Mouse (Mus musculus) ES-CJ7 (cell line): ENCODE results near the gene Mynn.
"Not testable (repeated sequence)": the region's sequence is repeated elsewhere in the genome, so short reads cannot be mapped to it uniquely, and the experiment has no call there.

Experiments
- DNase-seq: peaks from one replicate; pipeline ENCODE4 v3.0.0; 2011; ENCODE audit warnings: low read depth, low spot score

Mynn gene

DNA sequence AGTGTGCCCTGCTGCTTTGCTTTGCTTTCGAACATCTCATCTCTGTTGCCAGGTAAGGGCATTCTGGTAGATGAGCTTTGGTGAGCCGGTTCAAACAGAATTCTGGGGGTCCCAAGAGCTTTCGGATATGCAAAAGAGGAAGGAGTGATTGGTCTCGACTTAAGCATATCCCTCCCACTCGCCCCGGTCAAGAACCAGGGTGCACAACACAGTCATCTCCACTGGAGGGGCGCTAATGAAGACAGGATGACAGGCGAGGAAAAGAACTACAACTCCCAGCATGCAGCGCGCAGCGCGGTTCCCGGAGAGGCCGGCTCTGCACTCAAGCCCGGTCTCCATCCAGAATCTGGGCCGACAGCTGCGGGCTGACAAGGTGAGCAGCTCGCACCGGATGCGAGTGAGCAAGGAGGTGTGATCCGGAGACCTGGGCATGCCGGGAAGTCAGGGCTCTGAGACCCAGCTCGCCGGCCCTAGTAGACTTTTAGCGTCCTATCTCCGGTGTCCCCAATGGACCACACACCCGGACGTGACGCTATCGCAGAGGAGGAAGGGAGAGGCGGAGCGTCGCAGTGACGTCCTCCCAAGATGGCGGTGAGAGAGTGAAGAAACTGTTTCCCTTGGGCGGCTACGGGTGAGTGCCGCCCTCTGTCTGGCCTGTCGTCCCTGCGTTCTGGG lies at the start of gene Mynn:
Mynn (plus strand) TSS at position 1 of the 675 bp plus-strand sequence.
- peak; percentile 99 for DNase-seq

GRCm38 (mm10) chr3:30553741-30554140 lies 48.1 kb upstream of the Mynn start:
- no peak for DNase-seq

DNA sequence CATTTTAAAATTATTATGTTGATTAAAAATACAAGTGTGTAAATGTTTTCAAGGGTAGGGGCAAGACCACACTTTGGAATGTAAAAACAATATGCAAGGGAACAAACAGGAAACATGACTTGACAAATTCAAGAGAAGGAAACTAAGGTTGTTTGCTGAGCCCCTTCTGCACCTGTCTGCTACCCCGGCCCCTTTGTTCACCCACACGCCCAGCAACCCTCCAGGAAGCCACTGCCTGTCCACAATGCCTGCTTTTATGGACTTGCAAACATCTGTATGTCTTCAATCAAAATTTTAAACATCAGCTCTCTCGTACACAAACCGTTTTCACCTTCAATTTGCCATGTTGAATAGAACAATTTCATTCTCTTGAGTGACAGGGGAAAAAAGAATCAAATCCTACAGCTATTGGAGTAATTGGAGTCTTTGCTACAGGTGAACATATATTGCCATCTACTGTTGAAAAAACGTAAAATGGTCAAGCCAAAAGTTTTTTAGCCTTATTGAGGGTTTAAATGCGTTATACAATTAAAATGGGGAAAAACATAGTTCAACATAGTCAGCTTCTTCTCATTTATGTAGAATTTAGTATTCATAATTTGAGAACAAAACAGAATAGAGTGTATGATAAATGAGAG lies 41.1 kb upstream of the Mynn start:
- no peak for DNase-seq

DNA sequence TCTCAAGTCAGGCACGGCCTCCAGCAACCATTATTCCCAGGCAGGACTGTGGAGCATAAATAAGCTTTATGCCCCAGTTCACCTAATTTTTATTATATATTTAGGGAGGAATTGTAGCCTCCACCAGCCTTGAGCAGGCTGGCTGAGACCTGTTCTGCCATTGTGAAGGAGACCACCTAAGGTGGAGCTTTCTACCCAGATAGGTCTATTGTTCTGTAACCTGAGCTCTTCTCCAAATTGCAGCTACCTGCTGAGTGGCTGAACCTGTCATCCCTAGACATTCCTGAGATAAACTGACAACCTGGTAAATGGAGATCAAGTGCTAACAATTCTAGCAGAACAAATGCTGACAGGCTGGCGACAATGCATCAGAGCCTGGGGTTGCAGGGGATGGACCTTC lies 35.5 kb upstream of the Mynn start:
- DNase-seq, result not testable (repeated sequence)

DNA sequence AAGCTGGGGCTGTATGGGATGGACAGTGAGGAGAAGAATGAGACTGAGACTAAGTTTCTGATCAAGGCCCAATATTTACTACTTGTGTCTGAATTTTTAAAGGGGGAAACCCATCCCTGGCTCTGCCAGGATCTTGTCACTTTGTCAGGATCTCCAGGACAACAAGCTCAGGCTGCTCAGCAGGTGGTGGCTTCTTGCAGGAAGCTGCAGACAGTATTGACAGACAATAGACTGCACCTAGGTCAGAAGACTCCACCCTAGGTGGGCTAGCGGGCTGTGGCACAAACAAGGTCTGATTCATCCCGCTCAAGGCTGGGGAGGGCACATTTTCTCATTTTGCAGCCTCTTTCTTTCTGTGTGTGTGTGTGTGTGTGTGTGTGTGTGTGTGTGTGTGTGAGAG lies 28.3 kb upstream of the Mynn start:
- DNase-seq, result peak; percentile 83

DNA sequence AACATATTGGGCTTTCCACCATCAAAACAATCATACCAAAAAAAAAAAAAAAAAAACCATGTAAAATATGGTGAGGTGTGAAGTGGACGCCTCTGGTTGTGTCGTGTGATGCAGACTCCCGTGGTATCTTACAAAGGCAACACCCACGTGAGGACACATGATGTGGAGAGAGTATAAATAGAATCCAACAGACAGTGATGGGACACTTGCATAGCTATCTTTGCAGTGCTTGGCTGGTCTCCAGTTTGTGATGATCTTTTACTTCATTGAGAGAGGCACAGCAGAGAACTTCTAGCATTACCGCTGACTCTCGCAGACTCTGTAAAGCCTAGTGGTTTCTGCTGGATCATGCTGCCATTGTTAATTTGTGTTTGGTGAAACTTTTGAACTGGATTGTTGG lies 13.0 kb upstream of the Mynn start:
- DNase-seq, result no peak

GRCm38 (mm10) chr3:30592418-30592853 lies 9.4 kb upstream of the Mynn start:
- peak; percentile 86 for DNase-seq

DNA sequence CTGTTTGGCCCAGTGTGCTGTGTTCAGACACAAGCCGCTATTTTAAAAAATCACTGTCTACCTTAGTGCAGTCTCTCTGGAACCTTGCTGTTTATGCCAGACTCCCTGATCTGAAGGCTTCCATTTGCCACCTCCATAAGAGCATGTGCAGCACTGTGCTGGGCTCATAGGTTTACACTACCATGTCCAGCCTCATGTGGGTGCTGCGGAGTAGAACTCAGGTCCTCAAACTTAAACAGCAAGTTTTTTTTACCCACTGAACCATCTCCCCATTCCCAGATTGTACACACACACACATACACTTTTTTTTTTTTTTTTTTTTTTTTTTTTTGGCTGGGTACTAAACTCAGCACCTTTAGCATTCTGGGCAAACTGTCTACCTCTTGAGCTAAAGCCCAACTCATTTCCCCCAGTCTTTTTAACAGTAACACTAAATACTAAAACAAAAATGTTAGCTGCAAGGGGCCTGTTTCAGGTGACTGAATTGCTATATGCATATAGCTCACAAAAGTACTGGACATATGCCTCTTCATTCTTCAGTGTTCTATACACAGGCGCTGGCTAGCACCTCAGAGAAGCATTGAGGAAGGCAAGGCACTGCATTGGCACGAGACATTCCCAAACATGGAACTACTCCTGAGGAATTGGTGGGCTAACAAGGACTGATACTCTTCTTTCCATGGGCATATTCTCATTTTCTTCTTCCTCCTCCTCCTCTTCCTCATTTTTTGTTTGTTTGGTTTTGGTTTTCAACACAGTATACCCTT lies 8.0 kb upstream of the Mynn start:
- peak; percentile 87 for DNase-seq

DNA sequence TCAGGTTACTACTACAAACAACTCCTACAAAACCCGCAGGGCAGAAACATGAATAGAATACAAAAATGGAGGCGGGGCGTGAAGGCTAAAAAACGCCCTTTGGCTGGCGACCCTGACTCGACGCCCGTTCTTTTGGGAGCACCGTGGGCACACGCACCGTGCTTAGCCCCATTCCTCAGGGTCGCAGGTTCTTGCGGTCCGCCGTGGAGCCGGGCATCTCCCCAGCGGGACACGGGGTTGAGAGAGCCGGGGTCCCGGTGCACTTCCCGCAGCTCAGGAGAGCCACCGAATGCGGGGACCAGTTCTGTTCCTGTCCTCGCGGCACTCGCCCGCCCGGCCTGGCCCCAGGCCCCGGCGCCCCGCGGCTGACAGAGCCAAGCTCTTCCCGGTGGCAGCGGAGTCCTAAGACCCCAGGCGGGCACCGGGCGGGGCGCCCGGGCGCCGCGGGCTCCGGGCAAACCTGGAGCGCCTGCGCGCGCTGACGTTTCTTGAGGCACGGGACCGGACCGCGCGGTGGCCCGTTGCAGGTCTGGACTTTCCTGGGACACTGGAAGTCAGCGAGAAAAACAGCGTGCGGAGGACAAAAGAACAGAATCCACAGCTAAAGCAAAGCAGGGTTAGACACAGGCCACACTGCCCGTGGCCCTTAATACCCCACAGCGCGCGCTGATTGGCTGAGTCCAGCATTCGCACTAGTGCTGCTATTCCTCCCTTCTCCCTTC lies 6.6 kb upstream of the Mynn start:
- peak; percentile 41 for DNase-seq

DNA sequence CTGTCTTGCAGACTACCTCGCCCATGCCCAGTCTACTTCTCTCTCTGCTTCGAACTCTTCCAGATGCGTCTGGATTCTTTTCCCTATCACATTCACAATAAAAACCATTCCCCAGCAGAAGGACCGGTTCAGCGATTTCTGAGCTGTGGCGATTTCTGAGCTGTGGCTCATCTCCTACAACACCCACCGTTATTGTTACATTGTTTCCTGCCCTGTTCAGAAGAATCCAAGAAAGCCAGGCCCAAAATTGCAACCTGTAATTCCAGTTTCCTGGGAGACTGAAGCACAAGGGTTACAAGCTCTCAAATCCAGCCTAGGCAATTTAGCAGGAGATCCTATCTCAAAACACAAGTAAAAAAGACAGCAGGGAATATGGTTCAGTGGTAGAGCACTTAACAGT lies 4.6 kb upstream of the Mynn start:
- no peak for DNase-seq

GRCm38 (mm10) chr3:30599711-30600545 lies 1.9 kb upstream of the Mynn start, which contains the start of gene Actrt3:
Gene Actrt3, minus strand, starts transcription at chr3:30599939.
- no peak for DNase-seq

- peak; percentile 42 for DNase-seq
These were observed 1.1 kb upstream of the Mynn start for GRCm38 (mm10) chr3:30600717-30601116.

GRCm38 (mm10) chr3:30601175-30601574 lies 690 bp upstream of the Mynn start:
- peak; percentile 91 for DNase-seq

DNA sequence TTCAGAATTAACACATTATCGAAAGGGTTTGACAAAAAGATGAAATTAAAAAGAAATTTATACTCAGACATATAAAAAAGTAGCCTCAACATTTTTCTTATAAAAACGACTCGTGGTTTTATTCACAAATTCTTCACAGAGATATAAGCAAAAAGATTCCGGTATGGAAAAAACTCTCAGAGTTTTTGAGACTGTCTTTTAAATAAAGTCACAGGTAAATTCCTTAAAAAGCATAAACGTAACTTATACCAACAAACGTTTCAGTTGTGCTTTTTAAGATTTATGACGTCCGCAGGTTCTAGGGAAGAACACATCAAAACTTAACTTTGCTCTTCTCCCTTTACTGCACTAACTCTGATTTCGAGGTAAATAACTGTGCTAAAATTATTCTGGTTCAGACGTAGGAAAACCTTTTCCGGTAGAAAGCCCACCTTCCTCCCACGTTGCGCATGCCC lies 228 bp upstream of the Mynn start:
- DNase-seq, result no peak

DNA sequence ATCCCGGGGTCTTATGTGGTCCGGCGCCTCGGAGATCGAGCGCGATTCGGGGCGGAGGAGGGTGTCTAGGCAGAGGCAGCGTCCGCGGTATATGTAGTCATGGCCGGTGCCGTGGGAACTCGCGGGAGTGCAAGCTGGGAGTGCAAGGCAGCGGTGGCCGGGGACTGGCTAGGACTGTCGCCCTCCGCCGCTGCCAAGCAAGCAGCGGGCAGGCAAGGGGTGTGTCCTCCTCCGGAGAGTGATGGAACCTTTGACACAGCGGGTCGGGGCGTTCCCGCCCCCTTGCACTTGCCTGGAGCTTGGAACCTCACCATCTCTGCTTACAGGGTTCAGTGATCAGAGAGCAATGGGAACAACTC lies 854 bp downstream of the Mynn start:
- peak; percentile 69 for DNase-seq

GRCm38 (mm10) chr3:30603256-30603655 lies 1.4 kb downstream of the Mynn start:
- DNase-seq, result no peak

DNA sequence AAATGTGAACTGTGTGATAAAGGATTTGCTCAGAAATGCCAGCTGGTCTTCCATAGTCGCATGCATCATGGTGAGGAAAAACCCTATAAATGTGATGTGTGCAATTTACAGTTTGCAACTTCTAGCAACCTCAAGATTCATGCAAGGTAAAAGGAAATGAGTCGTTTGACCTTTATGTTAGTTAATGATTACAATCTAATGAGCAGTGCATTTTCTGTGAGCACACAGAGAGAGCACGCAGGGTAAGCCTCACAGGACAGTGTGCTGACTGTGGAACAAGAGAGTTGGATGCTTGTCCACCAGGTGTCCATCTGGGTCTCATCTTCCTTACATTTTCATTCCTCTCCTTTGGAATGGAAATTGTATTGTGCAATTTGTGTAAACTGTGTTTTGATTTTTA lies 7.1 kb downstream of the Mynn start:
- DNase-seq, result no peak

DNA sequence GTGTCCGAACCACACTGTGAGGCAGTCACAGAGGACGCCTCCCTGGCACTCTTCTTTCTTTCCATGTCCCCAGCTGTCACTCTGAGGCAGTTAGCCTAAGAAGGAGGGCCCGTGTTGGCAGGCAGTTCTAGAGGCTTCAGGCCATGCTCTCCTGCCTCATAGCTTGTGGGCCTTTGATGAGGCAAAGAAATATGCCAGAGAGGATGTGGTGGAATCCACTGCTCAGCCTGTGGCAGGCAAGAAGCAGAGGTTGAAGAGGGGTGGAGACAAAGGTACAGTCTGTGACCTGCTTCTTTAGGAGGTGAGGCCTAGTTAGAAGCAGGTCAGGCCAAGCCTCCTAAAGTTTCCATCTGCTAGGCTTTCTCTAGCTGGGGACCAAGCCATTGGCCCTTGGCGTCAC lies 9.1 kb downstream of the Mynn start:
- no peak for DNase-seq

GRCm38 (mm10) chr3:30620132-30620531 lies 18.3 kb downstream of the Mynn start:
- DNase-seq, result peak; percentile 30

DNA sequence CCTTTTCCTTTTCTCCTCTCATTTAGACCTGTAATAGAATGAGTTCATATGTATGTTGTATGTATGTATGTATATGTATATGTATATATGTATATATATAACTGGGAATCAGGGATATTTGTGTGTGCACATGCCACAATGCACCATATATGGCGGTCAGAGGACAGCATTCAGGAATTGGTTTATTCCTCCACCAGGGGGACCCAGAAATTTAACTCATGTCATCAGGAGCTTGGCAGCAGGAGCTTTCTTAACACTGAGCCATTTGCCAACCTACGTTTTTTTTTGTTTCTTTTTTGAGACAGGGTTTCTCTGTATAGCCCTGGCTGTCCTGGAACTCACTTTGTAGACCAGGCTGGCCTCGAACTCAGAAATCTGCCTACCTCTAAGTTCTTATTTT lies 31.8 kb downstream of the Mynn start:
- DNase-seq, result peak; percentile 44

DNA sequence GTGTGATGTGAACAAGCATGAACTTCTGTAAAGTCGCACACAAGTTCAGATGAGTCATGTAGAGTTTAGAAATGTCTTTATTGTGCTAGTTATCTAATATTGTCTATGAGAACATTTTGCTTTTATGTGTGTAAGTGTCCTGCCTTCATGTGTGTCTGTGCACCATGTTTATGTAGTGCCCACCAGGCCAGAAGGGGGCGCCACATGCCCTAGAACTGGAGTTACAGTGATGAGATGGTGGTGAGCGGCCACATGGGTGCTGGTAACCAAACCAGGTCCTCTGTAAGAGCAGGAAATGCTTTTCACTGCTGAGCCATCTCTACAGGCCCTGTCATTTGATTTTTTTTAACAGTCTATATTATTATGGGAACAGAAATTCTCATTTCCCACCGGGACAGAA lies 33.8 kb downstream of the Mynn start:
- DNase-seq, result peak; percentile 64
